Mouse (Mus musculus): ENCODE results near the gene Chpt1. TPM values are rescaled to one million over a fixed set of nuclear protein-coding genes. Genes with fewer than 3 reads are reported as not detected.
"Not testable (repeated sequence)": the region's sequence is repeated elsewhere in the genome, so short reads cannot be mapped to it uniquely, and the experiment has no call there.

Chpt1 gene
- total RNA-seq, 2 experiments from 2014 or later: 104 to 107 TPM

DNA sequence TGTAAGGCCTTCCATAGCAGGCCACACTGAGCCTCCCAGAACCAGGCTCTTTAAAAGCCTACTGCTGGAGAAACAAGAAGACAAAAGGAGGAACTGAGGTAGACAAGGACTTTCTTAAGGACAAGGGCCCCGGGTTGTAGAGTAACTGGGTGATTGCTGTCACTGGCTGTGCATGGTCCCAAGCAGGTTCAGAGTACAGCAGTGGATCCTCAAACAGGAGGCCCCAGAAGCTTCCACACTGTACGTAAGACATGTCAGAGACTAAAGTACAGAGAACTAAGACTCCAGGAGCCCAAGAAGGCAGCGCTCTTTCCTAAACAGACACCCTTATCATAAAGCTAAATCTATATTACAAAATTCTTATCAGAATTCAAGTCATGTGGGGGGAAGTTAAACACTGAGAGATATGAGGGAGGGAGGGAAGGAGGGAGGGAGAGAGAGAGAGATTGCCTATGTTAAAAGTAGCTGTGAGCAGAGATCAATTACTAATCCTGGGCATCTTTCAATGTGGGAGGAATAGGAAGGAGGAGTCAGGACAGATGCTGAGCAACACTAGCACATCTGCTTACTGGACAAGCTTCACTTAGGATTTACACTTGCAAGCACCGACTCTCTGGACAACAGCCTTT lies 8.8 kb downstream of the Chpt1 start:
- DNase-seq: no peak

DNA sequence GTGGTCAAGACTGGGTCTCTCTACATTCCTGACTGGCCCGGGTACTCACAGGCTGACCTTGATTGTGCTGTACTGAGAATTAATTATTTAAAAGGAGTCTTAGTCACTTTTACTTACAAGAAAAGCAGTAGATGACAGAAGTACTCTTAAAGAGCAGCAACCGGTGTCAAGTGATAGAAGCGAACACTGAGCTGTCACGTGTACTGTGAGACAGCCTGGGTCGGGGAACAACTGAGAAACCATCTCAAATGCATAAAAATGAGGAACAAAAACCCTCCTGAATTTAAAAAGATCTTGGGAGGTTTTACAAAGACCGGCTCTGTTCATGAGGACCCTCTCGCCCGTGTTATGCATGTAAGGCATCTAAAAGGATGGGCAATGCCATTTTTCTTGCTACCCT lies 11.2 kb downstream of the Chpt1 start:
- DNase-seq: no peak

DNA sequence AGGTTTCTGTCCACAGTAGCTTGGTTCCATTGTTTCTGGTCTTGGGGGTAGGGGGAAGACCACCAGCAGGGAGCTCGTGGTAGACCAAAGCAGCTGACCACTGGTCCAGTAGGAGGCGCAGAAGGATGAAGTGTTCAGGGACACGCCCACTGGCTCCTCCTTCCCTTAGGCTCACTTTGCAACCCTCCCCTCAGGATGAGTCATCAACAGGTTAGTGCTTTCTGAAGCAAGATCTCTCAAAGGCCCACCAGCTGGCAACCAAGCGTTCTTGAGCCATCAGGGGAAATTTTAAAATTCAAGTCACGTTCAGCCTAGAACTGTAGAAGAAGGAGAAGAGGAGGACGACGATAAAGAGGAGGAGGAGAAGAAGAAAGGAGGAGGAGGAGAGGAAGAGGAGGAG lies 12.2 kb downstream of the Chpt1 start:
- no peak for DNase-seq

DNA sequence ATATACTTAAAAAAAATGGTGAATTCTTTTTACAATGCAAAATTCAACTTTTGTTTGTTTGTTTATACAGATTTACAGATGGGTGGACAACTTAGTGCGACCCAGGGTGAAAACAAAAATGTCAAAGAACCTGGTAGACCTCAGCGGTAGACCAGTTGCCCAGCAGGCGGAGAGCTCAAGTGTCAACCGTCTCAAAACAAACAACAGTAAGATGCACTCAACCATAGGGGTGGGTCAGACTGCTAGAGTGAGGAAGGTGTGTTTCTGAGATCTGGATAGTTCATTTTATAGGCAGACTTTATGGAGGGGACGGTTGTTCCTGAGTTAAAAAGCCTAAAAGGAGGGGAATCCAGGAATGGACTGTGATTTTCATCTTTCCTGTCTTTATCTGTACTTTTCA lies 15.2 kb downstream of the Chpt1 start:
- DNase-seq: no peak

DNA sequence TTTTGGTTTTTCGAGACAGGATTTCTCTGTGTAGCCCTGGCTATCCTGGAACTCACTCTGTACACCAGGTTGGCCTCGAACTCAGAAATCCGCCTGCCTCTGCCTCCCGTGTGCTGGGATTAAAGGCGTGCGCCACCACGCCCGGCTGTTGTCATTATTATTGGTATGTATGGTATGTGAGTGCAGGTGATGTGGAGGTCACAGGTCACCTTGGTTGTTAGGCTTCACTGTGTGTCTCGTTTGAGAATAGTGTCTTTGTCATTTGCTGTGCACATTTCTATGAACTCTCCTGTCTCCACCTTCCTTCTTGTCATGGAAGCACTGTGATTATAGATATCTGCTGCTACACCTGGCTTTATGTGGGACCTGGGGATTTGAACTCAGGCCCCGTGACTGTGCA lies 21.0 kb downstream of the Chpt1 start:
- DNase-seq: not testable (repeated sequence)

DNA sequence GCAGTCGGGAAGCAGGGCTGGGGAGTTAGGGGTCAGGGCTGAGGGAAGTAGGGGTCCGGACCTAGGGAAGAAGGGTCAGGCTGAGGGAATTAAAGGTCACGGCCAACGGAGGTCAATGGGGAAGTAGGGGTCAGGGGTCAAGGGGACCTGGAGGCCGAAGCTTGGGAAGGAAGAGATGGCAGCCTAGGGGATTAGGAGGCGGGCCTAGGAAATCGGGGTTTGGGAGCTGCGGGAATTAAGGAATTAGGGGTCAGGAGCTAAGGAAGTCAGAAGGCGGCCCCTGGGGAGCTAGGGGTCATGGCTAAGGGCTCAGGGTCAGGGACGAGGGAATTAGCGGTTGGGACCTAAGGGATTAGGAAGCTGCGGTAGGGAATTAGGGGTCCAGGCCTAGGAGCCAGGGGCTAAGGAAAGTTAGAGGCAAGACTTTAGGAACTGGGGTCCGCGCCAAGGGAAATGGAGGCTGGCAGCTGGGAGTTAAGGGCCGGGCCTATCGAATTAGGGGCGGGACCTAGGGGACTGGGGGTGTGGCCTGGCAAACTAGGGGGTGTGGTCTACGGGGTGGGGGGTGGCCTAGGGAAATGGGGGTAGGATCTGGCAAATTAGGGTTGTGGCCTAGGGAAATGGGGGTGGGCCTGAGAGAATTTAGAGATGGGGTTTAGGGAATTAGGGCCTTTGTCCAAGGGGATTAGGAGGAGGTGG lies 43.6 kb downstream of the Chpt1 start:
- no peak for DNase-seq

DNA sequence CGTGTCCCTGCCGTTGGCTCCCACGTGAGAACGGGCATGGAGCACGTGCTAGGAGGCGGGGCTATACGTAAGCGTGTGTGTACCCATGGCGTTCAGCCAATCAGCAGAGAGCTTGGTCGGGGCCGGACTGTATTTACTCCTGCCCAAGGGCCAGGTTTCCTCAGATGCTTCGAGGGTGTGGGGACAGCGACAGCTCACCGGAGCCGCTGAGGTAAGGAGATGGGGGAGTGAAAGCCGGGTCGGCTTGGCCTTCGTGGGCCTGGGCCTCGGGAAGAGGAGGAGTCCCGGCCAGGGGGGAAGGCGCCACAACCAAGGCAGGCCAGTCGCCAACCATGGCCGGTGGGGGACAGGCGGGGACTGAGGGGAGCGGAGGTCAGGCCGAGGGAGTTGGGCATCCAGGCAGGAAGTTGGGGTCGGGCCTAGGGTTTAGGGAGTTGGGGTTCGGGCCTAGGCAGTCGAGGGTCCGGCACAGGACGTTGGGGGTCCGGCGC lies 44.3 kb downstream of the Chpt1 start, which contains the start of gene Sycp3:
Gene Sycp3 (plus strand): TSS at position 68 of the 491 bp plus-strand sequence.
- DNase-seq: no peak

DNA sequence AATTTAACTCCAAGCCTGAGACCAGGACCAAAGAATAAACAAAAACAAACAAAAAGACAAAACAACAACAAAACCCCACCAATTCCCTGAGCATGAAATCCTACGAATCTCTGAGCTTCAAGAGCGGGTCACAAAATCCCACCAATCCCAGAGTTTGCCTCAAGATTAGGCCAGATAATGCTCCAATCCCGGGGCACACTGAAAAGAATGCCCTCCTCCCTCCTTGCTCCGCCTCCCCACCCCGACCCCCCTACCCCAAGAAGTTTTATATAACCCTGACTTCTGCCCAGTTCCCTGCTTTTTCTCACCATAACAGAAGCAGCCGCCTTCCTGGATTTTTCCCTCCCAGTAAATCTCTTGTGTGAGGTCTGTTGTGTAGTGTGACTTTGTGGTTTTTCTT lies 46.1 kb downstream of the Chpt1 start:
- no peak for DNase-seq

DNA sequence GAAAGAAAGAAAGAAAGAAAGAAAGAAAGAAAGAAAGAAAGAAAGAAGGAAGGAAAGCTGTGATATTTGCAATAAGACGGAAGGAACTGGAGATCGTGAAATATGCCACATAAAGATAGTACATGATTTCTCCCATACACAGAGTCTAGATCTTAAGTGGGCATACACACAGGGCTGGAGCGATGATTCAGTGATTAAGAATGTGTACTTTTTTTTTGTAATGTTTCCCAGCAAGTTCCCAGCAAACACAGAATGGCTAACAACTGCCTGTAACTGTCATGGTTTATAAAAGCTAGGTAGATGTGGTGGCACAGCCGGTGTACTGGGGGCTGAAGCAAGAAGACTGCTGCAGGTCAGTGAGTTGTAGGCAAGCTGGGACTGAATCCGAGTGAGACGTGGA lies 51.9 kb downstream of the Chpt1 start:
- no peak for DNase-seq

DNA sequence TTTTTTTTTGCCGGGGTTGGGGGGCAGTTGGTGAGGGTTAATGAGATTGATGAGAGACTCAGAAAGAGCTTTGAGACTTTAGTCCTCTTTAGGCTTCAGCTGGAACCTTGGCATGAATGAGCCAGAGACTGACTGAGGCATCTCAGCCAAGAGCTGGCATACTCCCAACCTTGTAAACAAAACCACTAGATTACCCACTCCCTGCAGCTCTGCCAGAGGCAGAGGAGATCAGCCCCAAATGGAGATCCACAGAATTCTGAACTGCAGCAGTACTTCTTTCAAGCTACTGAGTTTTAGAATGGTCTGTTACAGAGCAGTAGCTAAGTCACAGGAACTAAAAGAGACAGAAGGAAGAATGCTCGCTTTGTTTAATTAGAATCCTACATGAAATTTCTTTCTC lies 52.7 kb downstream of the Chpt1 start:
- DNase-seq: peak; percentile 49

DNA sequence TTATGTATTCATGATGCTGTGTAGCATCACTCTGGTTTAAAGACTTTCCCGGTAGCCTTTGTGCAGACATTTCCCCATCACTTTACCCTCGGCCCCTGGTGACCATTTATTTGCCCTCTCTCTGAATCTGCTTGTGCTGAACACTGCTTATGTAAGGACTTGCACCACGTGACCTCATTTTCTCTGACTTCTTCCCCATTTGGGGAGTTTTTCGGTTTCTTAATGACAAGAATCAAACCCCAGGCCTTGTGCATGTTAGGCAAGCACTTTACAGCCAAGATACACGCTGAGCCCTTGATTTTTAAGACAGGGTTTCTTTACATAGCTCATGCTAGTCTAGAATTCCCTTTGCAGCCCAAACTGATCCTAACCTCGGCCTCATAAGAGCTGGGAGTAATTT lies 62.6 kb downstream of the Chpt1 start:
- DNase-seq: no peak

DNA sequence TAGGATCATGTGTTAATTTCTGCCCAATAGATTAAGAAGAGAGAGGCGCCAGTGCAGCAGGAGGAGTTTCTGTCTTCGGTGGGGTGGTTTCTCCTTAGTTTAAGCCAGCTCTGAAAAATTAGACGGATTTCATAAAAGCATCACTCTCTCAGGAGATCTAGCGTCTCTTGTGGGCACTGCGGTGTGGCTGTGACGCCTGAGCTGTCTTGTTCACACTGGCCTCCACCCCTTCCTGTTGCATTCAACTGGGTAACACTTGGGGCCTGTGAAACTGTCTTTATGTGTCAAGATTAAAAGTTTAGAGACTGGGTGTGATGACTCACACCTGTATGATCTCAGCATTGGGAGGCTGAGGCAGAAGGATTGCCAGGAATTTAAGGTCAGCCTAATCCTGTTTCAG lies 75.9 kb downstream of the Chpt1 start:
- no peak for DNase-seq

DNA sequence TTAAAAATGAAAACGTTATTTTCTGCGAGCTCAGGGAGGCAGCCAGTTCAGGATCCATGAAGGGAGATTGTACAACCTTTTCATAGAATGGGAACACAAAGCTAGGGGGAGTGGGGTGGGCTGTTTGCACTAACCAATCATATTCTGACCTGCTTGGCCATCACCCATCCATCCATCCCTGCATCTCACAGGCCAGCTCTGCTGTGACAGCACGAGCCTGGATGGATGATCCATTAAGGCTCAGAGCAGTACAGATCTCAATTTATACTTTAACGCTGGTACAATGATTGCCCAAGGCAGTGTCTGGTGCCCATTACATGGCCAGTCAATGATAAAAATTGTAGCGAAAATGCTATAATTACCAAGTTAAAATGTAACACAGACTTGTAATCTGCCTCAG lies 77.0 kb downstream of the Chpt1 start:
- DNase-seq: no peak

DNA sequence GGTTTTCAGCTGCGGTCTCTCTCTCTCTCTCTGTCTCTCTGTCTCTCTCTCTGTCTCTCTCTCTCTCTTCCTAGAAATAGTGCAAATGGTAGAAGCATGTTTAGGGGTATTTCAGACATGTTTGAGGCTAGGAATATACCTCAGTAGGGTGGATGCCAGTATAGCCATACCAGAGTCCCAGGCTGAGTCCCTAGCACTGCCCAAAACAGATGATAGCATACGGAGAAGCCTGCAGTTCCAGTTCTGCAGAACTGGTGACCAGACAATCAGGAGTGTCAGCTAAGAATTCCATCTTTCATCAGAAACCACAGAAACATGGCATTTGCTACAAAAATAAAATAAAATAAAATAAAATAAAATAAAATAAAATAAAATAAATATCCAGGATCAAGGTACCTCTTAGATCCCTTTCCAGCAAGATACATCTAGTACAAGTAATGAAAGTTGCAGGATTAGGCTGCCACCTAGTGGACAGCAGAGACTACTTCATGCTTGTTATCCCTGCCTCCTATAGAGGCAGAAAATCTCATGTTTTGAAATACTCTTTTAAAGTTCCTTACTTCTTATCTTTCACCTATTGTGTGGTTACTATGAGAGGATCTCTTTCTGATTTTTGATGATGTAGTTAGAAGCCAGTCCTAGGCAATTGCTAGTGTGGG lies 77.6 kb downstream of the Chpt1 start:
- peak; percentile 73 for DNase-seq

DNA sequence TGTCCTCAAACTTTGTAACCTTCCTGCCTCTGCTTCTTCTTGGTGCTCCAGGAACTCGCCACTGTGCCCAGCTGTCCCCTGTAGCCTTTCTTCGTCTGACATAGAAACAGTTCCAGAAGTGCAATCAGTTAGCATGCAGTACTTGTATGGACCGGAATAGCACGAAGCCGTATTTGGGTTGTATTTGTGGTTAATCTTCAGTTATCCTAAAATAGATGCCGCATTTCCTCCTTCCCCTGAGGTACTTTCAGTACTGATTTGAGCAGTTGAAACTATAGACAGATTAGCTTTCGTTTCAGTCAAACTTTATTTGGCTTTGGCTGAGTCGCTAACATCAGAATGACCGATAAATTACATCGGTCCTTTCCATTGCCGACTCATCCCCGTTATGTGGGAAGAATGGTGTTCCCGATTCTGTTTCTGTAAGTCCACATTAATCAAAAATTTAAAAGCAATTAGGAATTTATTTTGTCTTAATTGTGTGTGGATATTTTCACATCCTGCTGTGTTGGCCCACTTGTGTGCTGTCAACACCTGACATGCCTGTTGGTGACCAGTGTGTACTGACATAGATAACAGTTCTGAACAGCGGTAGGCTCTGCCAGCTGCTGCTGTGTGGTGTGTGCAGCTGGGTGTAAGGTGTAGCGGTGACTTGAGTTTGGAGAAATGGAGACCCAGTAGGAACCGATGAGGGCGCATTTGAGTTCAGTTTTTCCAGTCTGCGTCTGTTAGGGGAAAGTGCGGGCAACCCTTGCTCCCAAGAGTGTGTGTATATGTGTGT lies 83.0 kb downstream of the Chpt1 start:
- DNase-seq: no peak

DNA sequence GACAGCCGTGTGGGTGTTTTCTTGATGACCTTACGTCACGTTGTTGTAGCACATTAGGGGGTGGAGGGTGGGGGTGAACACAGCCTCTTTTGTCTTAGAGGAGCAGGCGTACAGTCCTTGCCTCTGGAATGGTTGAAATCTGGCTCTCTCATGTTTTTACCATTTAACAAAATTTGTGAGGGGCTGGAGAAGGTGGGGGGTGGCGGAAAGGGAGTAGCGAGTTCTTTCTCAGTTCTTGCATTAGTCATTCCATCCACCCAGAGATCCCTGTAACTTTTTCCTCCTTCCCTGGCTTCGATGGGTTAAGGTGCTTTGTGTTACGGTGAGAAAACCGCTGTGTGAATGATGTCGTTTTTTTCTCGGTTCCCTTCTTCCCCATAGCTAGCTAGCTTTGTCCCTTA lies 83.7 kb downstream of the Chpt1 start:
- DNase-seq: no peak

DNA sequence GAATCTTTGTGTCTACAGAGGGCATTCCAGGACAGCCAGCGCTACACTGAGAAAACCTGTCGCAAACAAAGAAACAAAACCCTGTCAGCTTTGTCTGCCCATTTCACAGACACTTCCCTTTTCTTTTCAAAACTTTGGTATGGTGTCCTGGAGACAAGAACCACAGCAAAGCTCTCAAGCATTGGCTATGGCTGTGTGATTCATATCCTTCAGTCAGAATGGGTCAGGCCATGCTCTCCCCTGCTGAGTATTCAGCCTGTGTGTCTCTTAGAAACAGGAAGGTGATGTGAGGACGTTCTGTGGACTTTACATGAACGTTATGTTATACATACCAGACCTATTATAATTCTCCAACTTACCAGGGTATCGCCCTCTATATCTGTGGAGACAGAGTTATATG lies 86.2 kb downstream of the Chpt1 start:
- DNase-seq: no peak

DNA sequence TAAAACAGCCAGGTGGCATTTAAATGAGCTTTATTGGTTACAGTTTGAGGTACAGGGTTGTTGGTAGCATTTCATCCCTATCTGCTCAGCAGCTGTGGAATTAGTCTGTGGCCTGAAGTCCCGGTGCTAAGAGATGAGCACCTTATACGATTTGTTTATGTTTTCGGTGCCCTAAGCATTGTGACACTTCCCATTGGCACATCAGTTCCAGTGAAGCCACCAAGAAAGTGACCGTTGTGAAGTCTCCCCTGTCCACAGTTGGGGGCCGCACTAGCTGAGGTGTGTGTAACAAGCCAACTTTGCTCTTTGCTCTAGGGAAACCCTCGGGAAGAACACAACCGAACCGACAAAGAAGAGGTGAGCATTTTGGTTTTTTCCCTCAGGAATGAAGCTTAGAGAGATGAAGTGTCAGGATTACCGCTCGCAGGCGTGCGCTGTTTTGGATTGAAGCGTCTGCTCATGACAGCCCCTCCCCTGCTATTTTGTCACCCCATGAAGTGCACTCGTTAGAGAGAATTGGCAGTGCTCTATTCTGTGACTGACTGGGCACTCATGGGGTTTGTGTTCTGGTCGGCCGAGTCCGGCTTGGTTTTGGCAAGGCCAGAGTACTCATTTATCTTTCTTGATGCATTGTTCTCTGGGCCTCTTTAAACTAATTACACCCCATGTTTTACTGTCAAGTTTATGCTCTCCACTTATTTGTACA lies 91.4 kb downstream of the Chpt1 start:
- no peak for DNase-seq

DNA sequence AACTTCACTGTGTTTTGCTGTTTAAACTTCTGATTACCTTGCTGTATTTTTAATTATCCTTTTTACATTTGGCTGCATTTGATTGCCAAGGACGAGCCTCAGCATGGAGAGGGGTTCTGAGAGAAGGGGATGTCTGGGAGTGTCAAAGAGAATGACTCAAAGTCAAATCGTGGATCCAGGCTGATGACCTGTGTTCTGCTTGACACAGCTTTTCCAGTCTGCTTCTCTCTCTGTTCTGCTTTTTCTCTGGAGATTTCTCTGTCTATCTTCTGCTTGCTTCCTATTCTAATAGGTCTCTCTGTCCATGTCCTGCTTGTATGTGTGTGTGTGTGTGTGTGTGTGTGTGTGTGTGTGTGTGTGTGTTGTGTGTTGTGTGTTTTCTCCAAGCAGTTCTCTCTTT lies 94.1 kb downstream of the Chpt1 start:
- no peak for DNase-seq

DNA sequence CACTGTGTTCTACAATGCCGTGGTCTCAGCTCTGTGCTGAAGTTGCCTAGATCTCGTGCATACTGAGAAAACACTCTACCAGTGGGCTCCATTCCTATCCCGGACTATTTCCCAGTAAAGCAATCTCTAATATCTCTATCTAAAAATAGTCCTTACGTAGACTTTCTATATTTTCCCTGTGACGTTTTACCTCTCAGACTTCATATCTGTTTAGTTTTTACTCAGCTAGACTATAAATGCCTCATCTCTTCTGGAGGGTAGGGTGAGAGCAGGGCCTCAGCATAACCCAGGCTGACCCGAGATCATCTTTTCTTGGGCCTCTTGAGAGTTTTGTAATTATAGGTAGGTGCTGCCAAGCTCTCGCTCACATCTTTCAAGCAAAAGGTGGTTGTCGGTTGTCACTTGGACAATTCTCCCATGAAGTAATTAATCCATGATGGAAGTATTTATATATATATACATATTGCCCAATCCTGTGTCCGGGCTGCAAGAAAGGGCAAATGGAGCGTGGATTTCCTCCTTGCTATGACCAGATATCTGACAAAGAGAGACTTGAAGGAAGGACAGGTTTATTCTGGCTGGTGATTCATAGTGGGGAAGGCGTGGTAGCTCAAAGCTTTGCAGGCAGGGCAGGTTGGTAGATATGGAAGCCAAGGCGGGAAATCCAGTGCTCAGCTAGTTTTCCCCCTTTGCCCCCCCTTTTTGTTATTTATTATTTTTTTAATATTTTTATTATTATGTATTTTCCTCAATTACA lies 95.8 kb downstream of the Chpt1 start:
- no peak for DNase-seq

DNA sequence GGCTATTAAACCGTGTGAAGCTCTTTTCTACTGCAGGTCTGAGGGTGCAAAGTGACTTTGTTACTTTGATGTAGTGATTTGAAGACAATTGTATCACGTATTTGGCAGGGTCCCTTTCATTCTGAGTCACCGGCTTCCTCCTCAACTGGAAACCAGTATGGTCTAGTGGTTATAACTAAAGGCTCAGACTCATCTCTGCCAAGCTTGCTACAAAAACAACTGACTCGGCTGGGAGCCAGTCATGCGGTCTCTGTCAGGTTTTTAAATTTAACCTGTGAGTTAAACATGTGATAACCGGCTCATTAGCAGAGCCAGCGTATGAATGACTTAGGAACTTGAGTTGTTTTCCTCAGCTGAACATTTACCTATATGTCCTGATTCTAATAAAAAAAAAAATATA lies 98.1 kb downstream of the Chpt1 start:
- DNase-seq: peak; percentile 73

DNA sequence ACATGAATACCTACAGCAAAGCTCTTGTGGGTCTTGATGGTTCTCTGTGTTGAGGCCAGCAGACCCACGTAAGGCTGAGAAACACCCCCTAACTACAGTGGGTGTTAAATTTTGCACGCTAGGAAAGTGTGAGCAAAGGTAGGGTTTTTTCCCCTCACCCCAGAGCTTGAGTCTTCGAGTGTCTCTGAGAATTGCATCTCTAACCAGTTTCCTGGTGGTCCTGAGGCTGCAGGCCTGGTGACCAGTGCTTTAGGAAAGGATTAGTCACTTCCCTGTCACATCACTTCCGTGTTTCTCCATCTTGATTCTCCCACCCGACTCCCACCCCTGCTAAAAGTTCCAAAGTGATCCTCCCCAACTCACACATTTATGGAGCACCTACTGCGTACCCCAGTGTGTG lies 99.7 kb downstream of the Chpt1 start:
- no peak for DNase-seq
